Mouse (Mus musculus) retina, embryonic 14.5 days (tissue): Measurements from ENCODE around the gene Plekhj1.

Experiments
- DNase-seq: peaks from one replicate; pipeline ENCODE4 v3.0.0-alpha.2; 2015; ENCODE audit warnings: low spot score

The Plekhj1 gene

GRCm38 (mm10) chr10:80805925-80806324 lies 7.5 kb upstream of the Plekhj1 start:
- peak; percentile 85 for DNase-seq

- no peak for DNase-seq
These were observed 6.9 kb upstream of the Plekhj1 start for GRCm38 (mm10) chr10:80805322-80805721.

GRCm38 (mm10) chr10:80804916-80805315 lies 6.5 kb upstream of the Plekhj1 start, which contains the start of gene Amh:
TSS of gene Amh (plus strand) at chr10:80805243.
- no peak for DNase-seq

GRCm38 (mm10) chr10:80804340-80804739 lies 5.9 kb upstream of the Plekhj1 start:
- no peak for DNase-seq

GRCm38 (mm10) chr10:80802996-80803395 lies 4.6 kb upstream of the Plekhj1 start:
- no peak for DNase-seq

- no peak for DNase-seq
These were observed 3.9 kb upstream of the Plekhj1 start for GRCm38 (mm10) chr10:80802204-80802912.

- no peak for DNase-seq
These were observed 692 bp upstream of the Plekhj1 start for GRCm38 (mm10) chr10:80799070-80799566.

- no peak for DNase-seq
These were observed 958 bp downstream of the Plekhj1 start for GRCm38 (mm10) chr10:80797186-80798149.

GRCm38 (mm10) chr10:80796307-80796848 lies 2.0 kb downstream of the Plekhj1 start:
- DNase-seq = no peak

GRCm38 (mm10) chr10:80794750-80795149 lies 3.7 kb downstream of the Plekhj1 start:
- no peak for DNase-seq

- no peak for DNase-seq
These were observed 4.6 kb downstream of the Plekhj1 start for GRCm38 (mm10) chr10:80793803-80794202.

GRCm38 (mm10) chr10:80793033-80793784 lies 5.2 kb downstream of the Plekhj1 start:
- no peak for DNase-seq

- no peak for DNase-seq
These were observed 6.0 kb downstream of the Plekhj1 start for GRCm38 (mm10) chr10:80792175-80793032.

GRCm38 (mm10) chr10:80791476-80792174 lies 6.8 kb downstream of the Plekhj1 start:
- DNase-seq = no peak

- DNase-seq = no peak
These were observed 7.5 kb downstream of the Plekhj1 start for GRCm38 (mm10) chr10:80790761-80791404.

GRCm38 (mm10) chr10:80787517-80787916 lies 10.9 kb downstream of the Plekhj1 start:
- DNase-seq = no peak

- no peak for DNase-seq
These were observed 12.5 kb downstream of the Plekhj1 start for GRCm38 (mm10) chr10:80785963-80786362.

- peak; percentile 11 for DNase-seq
These were observed 13.6 kb downstream of the Plekhj1 start for GRCm38 (mm10) chr10:80784871-80785270.

GRCm38 (mm10) chr10:80784302-80784701 lies 14.1 kb downstream of the Plekhj1 start:
- DNase-seq = no peak

GRCm38 (mm10) chr10:80779565-80779964 lies 18.9 kb downstream of the Plekhj1 start:
- DNase-seq = no peak
